Mouse (Mus musculus): ENCODE data around the gene Aldh3b2. TPM values are rescaled to one million over a fixed set of nuclear protein-coding genes. Genes with fewer than 3 reads are reported as not detected.

The Aldh3b2 gene
- polyA plus RNA-seq, 1 experiment from 2014 or later: 11.7 TPM

Other genes with a start within 250 kb of the Aldh3b2 start
- 40.3 and 41.5 TPM in 2 replicates for gene Kmt5b, start 204.9 kb upstream of the Aldh3b2 start, polyA plus RNA-seq (2014; fragmentation: Nextera tagmentation; extraction: Ambion mirVana)
- 59.8 and 60.8 TPM in 2 replicates for gene Chka, start 120.6 kb upstream of the Aldh3b2 start, polyA plus RNA-seq (2014; fragmentation: Nextera tagmentation; extraction: Ambion mirVana)
- gene Tcirg1, start 65.2 kb upstream of the Aldh3b2 start, polyA plus RNA-seq (2014; fragmentation: Nextera tagmentation; extraction: Ambion mirVana): 28.4 and 30.9 TPM in 2 replicates
- 320 and 361 TPM in 2 replicates for gene Ndufs8, start 59.6 kb upstream of the Aldh3b2 start, polyA plus RNA-seq (2014; fragmentation: Nextera tagmentation; extraction: Ambion mirVana)
- 1.2 and 2.4 TPM in 2 replicates for gene Aldh3b1, start 42.5 kb upstream of the Aldh3b2 start, polyA plus RNA-seq (2014; fragmentation: Nextera tagmentation; extraction: Ambion mirVana)
- 13.1 and 15.4 TPM in 2 replicates for gene Unc93b1, start 37.1 kb upstream of the Aldh3b2 start, polyA plus RNA-seq (2014; fragmentation: Nextera tagmentation; extraction: Ambion mirVana)
- gene Aldh3b3, start 13.7 kb upstream of the Aldh3b2 start, polyA plus RNA-seq (2014; fragmentation: Nextera tagmentation; extraction: Ambion mirVana): 0.09 TPM in 1 of 2 replicates, not detected in the other
- gene Acy3, start 14.2 kb downstream of the Aldh3b2 start, polyA plus RNA-seq (2014; fragmentation: Nextera tagmentation; extraction: Ambion mirVana): 7.8 and 8.8 TPM in 2 replicates
- gene Tbx10, start 20.4 kb downstream of the Aldh3b2 start, polyA plus RNA-seq (2014; fragmentation: Nextera tagmentation; extraction: Ambion mirVana): not detected in 2 replicates
- gene Nudt8, start 28.3 kb downstream of the Aldh3b2 start, polyA plus RNA-seq (2014; fragmentation: Nextera tagmentation; extraction: Ambion mirVana): 30.9 and 42.2 TPM in 2 replicates
- 3.3 TPM in 2 replicates for gene Gm49405, start 28.3 kb downstream of the Aldh3b2 start, polyA plus RNA-seq (2014; fragmentation: Nextera tagmentation; extraction: Ambion mirVana)
- gene Doc2g, start 31.0 kb downstream of the Aldh3b2 start, polyA plus RNA-seq (2014; fragmentation: Nextera tagmentation; extraction: Ambion mirVana): 4.5 TPM in 2 replicates
- gene Ndufv1, start 40.5 kb downstream of the Aldh3b2 start, polyA plus RNA-seq (2014; fragmentation: Nextera tagmentation; extraction: Ambion mirVana): 195 and 205 TPM in 2 replicates
- gene Gstp1, start 65.7 kb downstream of the Aldh3b2 start, polyA plus RNA-seq (2014; fragmentation: Nextera tagmentation; extraction: Ambion mirVana): 635 and 672 TPM in 2 replicates
- 10.4 and 18.0 TPM in 2 replicates for gene Gstp2, start 73.7 kb downstream of the Aldh3b2 start, polyA plus RNA-seq (2014; fragmentation: Nextera tagmentation; extraction: Ambion mirVana)
- gene Gstp3, start 87.2 kb downstream of the Aldh3b2 start, polyA plus RNA-seq (2014; fragmentation: Nextera tagmentation; extraction: Ambion mirVana): not detected in 2 replicates
- gene Cabp2, start 109.2 kb downstream of the Aldh3b2 start, polyA plus RNA-seq (2014; fragmentation: Nextera tagmentation; extraction: Ambion mirVana): not detected in 2 replicates
- 74.1 and 91.0 TPM in 2 replicates for gene Cdk2ap2, start 124.9 kb downstream of the Aldh3b2 start, polyA plus RNA-seq (2014; fragmentation: Nextera tagmentation; extraction: Ambion mirVana)
- gene Pitpnm1, start 127.7 kb downstream of the Aldh3b2 start, polyA plus RNA-seq (2014; fragmentation: Nextera tagmentation; extraction: Ambion mirVana): 9.2 and 10.8 TPM in 2 replicates
- gene Aip, start 153.5 kb downstream of the Aldh3b2 start, polyA plus RNA-seq (2014; fragmentation: Nextera tagmentation; extraction: Ambion mirVana): 95.3 and 101 TPM in 2 replicates
- not detected in 2 replicates for gene Gpr152, start 167.5 kb downstream of the Aldh3b2 start, polyA plus RNA-seq (2014; fragmentation: Nextera tagmentation; extraction: Ambion mirVana)
- gene Cabp4, start 171.7 kb downstream of the Aldh3b2 start, polyA plus RNA-seq (2014; fragmentation: Nextera tagmentation; extraction: Ambion mirVana): not detected in 2 replicates
- 149 and 152 TPM in 2 replicates for gene Coro1b, start 176.3 kb downstream of the Aldh3b2 start, polyA plus RNA-seq (2014; fragmentation: Nextera tagmentation; extraction: Ambion mirVana)
- 1.9 and 2.6 TPM in 2 replicates for gene Ptprcap, start 181.3 kb downstream of the Aldh3b2 start, polyA plus RNA-seq (2014; fragmentation: Nextera tagmentation; extraction: Ambion mirVana)
- gene Rps6kb2, start 191.0 kb downstream of the Aldh3b2 start, polyA plus RNA-seq (2014; fragmentation: Nextera tagmentation; extraction: Ambion mirVana): 35.8 and 38.9 TPM in 2 replicates
- 0.90 and 1.3 TPM in 2 replicates for gene Carns1, start 203.2 kb downstream of the Aldh3b2 start, polyA plus RNA-seq (2014; fragmentation: Nextera tagmentation; extraction: Ambion mirVana)
- gene Tbc1d10c, start 219.0 kb downstream of the Aldh3b2 start, polyA plus RNA-seq (2014; fragmentation: Nextera tagmentation; extraction: Ambion mirVana): 1.5 and 2.5 TPM in 2 replicates
- 759 and 780 TPM in 2 replicates for gene Ppp1ca, start 219.7 kb downstream of the Aldh3b2 start, polyA plus RNA-seq (2014; fragmentation: Nextera tagmentation; extraction: Ambion mirVana)
- gene Rad9a, start 229.3 kb downstream of the Aldh3b2 start, polyA plus RNA-seq (2014; fragmentation: Nextera tagmentation; extraction: Ambion mirVana): 33.3 and 33.5 TPM in 2 replicates
- gene Clcf1, start 241.9 kb downstream of the Aldh3b2 start, polyA plus RNA-seq (2014; fragmentation: Nextera tagmentation; extraction: Ambion mirVana): 7.3 and 8.3 TPM in 2 replicates
- not detected in 2 replicates for gene AC109138.7, start 242.0 kb downstream of the Aldh3b2 start, polyA plus RNA-seq (2014; fragmentation: Nextera tagmentation; extraction: Ambion mirVana)

All from stomach, embryonic 14.5 days (tissue).